Mouse (Mus musculus) kidney, adult 8-10 months (tissue): ENCODE measurements around the gene Mfn1.
A peak's percentile ranks its signal among the peaks of the same experiment; 100 is the strongest.

ENCODE experiments used
- DNase-seq, 2 experiments: peaks; one replicate each; pipeline ENCODE4 v3.0.0; 2022

Gene Mfn1

DNA sequence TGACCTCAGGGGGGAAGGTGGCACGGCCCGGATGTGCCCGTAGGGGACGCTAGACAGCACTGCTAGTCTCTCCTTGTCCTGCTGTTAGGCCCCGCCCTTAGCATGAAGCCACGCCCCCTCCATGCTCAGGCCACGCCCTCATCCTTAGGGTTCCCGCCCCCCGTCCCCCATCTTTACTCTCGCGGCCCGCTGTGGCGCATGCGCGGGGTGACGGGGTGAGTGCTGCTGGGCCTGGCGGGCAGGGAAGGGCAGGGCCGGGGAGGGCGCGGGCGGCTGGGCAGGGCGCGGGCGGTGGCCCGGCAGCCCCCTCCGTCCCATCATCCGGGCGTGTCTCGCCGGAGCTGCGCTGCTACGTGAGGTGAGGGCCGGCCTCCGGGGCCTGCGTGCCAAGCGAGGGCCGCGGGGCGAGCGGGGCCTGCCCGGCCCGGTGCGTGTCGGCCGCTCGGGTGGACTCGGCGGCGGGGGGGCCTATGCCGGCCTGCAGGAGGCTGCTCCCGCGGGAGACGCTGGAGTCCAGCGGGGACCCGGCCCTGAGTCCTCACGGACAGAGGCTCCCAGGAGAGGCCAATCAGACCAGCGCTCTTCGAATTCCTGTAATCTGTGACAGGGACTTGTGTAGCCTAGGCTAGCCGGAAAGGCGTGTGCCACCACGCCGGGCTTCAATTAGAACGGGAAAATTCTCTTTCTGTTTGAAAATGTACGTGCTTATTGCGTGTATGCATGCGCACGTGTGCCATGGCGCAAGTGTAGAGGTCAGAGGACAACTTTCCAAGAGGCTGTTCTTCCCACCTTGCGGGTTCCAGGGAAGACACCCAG lies 18.7 kb upstream of the Mfn1 start:
- peak; percentile 95 to 97 for DNase-seq

DNA sequence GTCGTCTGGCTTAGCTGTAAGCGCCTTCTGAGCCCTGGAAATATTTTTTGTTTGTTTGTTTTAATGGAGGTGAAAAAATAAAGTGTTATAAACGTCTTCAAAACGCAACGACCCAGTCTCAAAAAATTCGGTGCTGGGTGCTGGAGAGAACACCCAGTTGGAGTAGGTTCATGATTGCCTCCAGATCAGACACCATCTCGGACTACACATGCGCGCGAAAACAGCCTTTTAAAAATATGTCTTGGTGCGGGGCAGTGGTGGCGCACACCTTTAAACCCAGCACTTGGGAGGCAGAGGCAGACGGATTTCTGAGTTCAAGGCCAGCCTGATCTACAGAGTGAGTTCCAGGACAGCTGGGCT lies 18.1 kb upstream of the Mfn1 start:
- DNase-seq: no peak

- DNase-seq: no peak
Observed at GRCm38 (mm10) chr3:32512686-32513284, 16.5 kb upstream of the Mfn1 start.

DNA sequence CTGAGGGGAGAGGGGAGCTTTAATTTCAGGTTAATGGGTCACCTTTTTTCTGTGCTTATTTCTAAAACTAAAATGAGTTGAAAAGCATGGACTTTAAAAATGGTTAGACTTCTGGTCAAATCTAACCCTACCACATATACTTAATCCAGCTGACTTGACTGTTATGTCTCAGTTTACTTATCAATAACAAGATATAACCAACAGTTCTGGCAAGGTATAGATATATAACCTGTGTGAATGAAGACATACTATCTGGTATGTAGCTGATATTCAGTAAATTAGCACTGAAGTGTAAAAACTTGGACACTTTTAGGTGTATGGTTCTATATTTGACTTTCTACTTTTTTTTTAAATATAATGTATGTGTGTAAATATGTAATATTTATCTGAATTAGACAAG lies 15.7 kb upstream of the Mfn1 start:
- DNase-seq: no peak

GRCm38 (mm10) chr3:32527181-32527580 lies 2.1 kb upstream of the Mfn1 start:
- DNase-seq: no peak

DNA sequence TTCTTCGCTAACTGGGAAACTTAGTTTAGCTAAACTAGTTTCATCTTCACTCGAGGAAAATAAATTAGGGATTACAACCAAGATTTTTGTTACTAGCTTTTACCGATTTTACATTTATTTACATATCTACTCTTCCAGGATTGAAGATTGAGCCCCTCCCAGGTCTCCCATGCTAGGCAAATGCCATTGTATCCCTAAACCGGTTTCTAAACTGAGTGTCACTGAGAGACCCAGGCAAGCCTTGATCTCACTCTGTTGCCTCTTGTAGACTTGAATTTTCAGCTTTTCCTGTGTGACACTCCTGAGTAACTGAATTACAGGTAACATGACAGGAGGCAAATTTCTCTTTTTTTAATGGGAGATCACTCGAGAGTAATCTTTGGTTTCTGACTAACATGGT lies 776 bp downstream of the Mfn1 start:
- no peak for DNase-seq

- DNase-seq: no peak
Observed at GRCm38 (mm10) chr3:32535692-32536091, 6.4 kb downstream of the Mfn1 start.

DNA sequence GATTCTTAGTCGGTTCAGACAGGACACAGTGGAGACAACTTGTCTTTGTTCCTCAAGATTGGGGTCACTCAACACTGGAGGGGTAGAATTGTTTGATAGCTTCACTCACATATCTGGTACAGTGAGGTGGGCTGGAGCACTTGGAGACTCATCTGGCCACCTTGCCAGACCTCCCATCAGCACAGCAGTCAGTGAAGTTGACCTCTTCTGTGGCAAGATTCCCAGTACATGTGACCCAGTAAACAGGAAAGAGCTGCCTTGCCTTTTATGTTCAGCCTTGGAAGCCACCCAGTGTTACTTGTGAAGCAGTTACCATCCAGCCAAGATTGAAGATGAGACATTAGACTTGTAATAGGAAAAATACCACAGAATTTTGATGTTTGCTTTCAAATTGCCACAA lies 8.3 kb downstream of the Mfn1 start:
- peak; percentile 79 to 91 for DNase-seq

DNA sequence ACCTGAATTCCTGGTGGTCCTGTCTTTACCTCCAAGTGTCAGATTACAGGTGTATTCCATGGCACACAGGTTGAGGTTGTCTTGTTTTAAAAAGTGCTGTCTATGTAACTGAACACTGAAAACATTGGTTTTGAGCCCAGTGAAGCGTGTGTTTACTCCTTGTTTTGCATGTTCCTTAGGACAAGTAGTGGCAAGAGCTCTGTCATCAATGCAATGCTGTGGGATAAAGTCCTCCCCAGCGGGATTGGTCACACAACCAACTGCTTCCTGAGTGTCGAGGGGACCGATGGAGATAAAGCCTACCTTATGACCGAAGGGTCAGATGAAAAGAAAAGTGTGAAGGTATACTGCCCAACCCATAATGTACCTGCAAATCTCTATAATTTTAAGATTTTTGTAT lies 8.8 kb downstream of the Mfn1 start:
- no peak for DNase-seq

DNA sequence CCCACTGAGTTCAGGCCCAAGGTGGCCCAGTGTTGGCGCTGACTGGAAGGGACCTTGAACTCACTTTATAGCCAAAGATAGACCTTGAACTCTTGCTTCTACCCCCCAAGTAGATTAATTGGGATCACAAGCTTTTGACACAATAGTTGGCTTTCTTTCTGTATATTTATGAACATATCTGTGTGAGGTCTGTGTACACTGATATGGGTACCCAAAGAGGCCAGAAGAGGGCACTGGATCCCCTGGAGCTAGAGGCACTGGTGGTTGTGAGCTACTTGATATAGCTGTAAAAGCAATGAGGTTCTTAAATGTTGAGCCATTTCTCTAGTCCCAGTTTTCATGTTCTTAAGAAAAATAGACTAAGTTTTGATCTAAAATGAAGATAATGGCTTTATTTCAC lies 23.8 kb downstream of the Mfn1 start:
- peak; percentile 18 to 56 for DNase-seq

- DNase-seq: peak; percentile 52 to 57
Observed at GRCm38 (mm10) chr3:32563401-32563800, 34.1 kb downstream of the Mfn1 start.

DNA sequence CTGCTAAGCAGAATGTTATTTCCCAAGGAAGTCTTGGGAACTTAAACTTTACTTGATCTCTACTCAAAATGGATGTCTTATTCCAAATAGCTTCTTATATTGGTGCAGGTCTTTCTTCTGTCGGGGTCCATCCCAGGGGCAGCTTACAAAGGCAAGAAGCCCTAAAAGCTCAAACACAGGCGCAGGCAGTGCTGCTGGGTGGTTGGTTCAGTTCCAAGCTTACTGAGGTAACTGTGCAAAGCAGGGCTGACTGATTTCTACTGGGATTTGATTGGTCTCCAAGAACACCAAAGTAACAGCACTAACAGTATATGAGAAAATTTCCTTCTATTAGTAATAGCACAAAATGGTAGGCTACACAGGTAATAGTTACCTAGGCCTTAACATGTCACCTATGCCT lies 43.8 kb downstream of the Mfn1 start:
- DNase-seq: no peak

DNA sequence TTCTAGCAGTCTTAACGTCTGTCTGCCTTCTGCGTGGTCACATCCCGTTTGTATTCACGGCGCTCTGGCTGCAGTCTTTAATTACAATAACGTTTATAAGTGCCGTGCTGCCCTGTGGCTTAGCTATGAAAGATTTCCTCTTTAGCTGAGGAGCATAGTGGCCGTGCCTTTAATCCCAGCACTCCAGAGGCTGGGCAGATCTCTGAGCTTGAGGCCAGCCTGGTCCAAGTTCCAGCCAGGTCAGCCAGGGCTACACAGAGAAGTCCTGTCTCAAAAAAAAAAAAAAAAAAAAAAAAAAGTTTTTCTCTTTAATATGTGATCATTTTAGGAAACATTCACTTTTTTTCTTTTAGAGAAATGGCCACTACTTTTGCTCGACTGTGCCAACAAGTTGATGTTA lies 44.6 kb downstream of the Mfn1 start:
- peak; percentile 49 to 56 for DNase-seq

DNA sequence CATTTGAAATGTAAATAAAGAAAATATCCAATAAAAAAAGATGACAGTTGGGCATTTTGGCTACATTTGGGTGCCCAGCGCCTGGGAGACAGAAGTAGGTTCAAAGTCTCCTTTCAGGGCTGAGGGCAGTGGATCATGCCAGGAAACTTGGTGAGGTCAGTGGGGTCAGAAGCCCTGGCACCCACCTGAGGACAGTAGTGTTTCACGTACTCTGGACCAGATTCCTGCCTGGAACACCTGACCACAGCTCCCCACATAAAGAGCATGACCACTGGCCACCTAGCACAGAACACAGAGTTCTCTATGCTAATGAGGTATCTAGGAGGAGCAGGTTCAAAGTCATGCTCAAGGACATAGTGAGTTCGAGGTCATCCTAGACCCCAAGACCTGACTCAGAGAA lies 45.9 kb downstream of the Mfn1 start:
- peak; percentile 89 for DNase-seq

GRCm38 (mm10) chr3:32578772-32579171 lies 49.5 kb downstream of the Mfn1 start:
- peak in 1 of 2 experiments; percentile 18 for DNase-seq

- no peak for DNase-seq
Observed at GRCm38 (mm10) chr3:32580738-32581137, 51.5 kb downstream of the Mfn1 start.

- DNase-seq: no peak
Observed at GRCm38 (mm10) chr3:32581911-32582310, 52.6 kb downstream of the Mfn1 start.

- DNase-seq: no peak
Observed at GRCm38 (mm10) chr3:32583489-32583888, 54.2 kb downstream of the Mfn1 start.

DNA sequence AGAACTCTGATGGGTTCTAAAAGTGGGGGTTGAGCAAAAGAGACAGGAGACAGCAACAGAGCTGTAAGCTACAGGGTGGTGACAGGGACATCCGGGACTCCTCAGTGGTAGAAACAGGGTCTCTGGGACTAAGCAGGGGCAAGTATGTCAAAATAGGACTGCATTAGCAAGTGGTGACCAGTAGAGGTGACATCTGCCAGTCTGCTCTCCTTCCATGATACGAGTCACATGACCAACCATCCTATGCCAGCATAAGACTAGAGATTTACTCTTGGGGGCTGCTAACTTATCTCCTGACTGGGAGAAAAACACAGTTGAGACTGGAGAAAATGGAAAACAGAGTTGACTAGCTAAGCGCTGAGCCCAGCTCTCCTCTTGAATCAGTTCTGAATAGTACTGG lies 57.0 kb downstream of the Mfn1 start:
- DNase-seq: no peak

GRCm38 (mm10) chr3:32595080-32595479 lies 65.8 kb downstream of the Mfn1 start:
- no peak for DNase-seq

GRCm38 (mm10) chr3:32599328-32599727 lies 70.1 kb downstream of the Mfn1 start:
- no peak for DNase-seq

GRCm38 (mm10) chr3:32601055-32601454 lies 71.8 kb downstream of the Mfn1 start:
- no peak for DNase-seq

DNA sequence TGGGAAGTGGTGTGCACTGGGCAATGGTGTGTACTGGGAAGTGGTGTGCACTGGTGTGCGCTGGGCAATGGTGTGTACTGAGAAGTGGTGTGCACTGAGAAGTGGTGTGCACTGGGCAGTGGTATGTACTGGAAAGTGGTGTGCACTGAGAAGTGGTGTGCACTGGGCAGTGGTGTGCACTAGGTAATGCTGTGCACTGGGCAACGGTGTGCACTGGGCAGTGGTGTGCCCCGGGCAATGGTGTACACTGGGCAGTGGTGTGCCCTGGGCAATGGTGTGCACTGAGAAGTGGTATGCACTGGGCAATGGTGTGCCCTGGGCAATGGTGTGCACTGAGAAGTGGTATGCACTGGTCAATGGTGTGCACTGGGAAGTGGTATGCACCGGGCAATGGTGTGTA lies 80.0 kb downstream of the Mfn1 start:
- no peak for DNase-seq

DNA sequence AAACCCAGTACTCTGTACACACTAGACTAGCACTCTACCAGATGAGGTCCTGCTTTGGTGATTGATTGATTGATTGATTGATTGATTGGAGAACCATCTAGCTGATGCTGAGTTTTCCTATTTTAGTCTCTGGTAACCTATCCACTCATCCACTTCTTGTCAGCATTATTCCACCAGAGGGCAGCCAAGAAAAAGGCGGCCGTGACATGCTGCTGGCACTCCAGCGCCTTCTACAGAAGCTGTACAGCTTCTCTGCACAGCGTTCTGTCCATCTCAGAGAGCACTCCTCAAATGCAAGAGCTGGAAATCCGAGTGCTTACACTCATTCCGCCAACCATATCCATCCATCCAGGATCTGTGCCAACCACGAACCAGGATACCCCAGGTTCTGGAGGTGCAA lies 81.3 kb downstream of the Mfn1 start:
- peak; percentile 41 to 67 for DNase-seq
